Mouse (Mus musculus) ES-CJ7 (cell line): ENCODE data around the gene Bmper.

Experiments
- DNase-seq: peaks from one replicate; pipeline ENCODE4 v3.0.0; 2011; ENCODE audit warnings: low read depth, low spot score

Bmper gene

GRCm38 (mm10) chr9:23432631-23433030, 209.8 kb downstream of the Bmper start:
- DNase-seq = no peak

- DNase-seq = no peak
Measured at GRCm38 (mm10) chr9:23433238-23433637, 210.4 kb downstream of the Bmper start.

DNA sequence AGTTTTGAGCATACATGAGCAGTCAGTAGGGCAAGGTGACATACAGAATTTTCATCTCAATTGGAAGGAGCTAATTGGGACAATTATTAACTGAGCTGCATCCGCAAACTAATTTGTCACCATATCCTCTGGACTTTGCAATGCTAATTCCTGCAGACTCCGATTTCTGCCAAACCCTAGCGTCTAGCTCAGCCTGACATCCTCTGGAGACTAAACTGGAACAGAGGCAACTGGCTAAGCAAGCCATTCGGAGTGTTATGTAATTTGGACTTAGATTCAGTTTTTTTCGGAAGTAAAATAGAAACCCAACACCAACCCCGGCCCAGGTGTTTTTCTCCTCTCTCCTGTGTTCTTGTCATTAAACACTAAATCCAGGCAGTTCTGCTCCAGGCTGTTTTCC, 213.9 kb downstream of the Bmper start:
- DNase-seq = no peak

DNA sequence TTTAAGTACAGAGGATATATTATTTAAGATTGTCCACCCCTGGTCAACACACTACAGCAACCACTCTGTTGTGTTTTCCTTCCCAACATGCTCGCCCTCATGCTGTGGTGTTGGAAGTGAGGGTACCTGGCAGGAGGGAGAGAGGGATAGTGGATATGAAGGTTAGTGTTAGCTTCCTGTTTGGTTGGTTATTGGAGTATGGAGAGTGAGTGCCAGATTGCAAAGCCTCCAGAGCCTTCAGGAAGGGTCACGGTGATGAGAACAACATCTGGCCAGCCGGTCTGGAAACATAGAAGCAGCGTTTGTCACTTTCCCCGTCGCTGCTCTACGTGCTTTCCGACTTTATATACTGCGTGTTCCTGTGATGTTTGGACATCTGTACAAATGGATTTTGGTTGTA, 215.8 kb downstream of the Bmper start:
- DNase-seq = no peak

GRCm38 (mm10) chr9:23442168-23442567, 219.3 kb downstream of the Bmper start:
- no peak for DNase-seq

DNA sequence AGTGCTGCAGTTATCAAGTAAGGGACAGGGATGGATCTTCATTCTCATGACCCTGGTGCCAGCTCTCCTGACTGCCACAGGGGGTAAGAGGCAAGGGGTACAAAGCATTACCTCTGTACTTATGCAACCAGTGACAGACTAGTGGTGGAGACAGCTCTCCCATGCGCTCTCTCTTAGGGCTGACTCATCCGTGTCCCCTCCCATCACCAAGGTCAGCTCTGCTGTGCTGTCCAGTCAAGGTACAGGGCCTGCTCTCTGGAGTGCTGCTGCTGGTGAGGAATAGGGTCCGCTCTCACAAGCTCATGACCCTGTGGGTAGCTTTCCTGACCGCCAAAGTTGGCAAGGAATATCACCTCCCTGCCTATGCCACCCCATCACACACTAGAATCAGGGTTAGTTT, 222.1 kb downstream of the Bmper start:
- DNase-seq = no peak

DNA sequence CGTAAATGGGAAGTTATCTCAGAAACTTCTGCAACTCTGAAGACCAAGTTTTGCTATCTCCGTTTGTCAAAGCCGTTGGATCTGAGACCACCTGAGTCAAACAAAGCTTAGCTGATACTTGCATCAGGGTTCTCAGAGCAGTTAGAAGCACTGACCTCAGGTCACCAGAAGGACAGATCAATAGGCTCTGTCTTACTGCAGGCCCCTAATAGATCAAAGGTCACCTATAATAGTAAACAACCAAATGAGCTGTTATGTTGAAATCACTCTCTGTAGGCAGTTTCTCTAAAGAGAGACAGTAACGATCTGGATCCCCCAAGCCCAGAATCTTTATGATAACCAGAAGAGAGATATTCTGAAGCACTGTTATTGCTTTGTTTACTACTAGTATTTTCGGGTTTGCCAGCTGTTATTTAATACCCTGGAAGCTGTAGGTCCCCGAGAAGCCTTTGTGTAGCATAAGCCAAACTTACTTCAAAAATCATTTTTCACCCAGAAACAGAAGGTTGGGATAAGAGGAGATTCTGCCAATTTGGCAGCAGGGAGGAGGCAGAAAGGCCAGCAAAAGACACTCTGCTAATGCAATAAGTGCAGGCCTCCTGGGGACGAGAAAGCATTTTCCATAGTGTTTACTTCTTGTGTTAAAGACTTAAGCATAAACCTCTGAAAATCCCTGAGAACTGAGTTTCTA, 224.5 kb downstream of the Bmper start:
- DNase-seq = no peak

GRCm38 (mm10) chr9:23453309-23453708, 230.4 kb downstream of the Bmper start:
- no peak for DNase-seq

DNA sequence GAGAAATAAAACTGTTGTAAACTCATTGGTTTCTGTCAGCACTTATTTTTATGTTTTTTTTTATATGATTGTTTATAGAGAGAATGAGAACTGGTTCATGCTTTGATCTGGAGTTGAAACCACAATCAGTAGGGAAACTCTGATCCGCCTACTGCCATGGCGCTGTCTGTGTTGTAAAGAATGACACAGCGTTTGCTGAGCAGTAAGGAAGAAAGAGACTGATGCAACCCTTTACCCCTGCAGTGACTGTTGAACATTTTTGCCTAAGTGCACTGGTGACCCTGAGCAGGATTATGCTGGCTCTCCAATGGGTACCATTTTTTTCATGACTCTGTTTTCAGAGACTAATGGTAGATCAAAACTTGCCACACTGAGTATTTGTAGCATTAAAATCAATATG, 234.3 kb downstream of the Bmper start:
- no peak for DNase-seq

- DNase-seq = no peak
Measured at GRCm38 (mm10) chr9:23460721-23461120, 237.8 kb downstream of the Bmper start.

DNA sequence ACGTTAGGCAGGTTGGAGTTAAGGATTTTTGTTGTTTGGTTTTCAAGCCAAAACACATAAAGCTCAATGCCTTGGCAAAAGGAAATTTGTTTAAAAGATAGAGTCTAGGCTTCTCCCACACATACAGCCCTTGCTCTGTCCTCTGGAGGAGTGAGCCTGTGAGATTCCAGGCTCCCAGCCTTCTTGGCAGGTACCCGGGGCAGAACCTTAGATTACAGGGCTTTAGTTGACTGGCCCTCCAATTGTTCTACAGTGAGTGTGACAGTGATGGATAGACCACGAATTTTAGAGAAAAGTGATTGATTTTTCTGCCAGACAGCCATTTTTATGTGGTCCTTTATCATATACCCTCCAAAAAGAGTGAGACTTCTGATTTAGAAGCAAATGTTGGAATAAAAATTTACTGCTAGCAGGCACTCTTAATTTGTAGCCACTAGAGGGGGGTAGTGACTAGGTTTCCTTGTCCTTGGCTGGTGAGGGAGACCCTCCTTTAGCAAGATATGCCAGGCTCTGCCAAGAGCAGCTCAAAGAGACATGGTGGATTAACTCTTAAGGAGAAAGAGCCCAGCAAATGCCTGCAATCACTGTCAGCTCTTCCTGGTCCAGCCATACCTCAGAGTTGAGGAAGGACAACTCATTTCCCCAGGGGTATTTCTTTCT, 240.2 kb downstream of the Bmper start:
- DNase-seq = peak; percentile 25

DNA sequence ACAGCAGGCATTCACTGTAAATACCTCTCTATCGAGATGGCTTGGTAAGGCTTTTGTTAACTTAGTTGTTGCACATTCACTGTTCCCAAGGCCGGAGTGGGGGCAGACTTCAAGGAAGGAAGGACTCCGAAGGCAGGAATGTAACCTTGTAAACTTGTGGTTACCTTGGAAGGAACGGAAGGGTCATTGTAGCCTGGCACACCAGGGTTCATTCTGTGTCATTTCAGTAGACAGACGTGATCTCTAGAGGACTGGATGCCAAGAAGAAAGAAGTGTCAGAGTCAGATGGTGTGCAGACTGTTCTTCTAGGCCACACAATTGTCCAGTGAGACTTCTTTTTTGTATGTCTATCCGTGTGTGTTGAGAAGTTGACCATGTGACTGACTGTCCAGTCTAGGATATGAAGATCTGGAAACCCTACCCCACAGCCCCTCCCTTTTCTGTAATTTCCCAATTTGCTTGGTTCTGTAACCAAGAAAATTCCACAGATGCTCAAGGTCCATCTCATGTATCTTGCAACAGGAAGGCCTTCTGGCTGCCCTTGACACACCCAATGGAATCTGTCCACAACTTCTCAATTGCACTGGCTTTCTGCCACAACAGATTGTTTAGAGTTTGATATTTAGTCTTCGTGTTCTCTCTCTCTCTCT, 242.2 kb downstream of the Bmper start:
- no peak for DNase-seq

- no peak for DNase-seq
Measured at GRCm38 (mm10) chr9:23469886-23470285, 247.0 kb downstream of the Bmper start.

DNA sequence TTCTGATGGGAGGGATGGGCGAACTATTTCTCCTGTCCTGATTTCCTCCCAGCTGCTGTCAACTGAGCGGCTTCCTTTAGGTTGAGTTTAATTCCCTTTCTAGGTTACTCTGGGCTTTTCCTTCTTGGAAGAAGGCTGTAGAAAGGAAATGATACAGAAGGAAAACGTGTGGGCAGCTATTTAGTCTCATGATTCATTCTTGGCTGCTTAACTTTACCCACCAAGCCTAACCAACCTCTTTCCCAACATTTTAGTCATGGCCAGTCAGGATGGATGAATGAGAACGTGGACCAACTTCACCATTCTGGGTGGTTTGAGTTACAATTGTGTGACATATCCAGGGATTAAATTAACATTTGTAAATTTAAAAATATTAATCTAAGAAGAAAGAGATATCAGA, 263.0 kb downstream of the Bmper start:
- DNase-seq = no peak

DNA sequence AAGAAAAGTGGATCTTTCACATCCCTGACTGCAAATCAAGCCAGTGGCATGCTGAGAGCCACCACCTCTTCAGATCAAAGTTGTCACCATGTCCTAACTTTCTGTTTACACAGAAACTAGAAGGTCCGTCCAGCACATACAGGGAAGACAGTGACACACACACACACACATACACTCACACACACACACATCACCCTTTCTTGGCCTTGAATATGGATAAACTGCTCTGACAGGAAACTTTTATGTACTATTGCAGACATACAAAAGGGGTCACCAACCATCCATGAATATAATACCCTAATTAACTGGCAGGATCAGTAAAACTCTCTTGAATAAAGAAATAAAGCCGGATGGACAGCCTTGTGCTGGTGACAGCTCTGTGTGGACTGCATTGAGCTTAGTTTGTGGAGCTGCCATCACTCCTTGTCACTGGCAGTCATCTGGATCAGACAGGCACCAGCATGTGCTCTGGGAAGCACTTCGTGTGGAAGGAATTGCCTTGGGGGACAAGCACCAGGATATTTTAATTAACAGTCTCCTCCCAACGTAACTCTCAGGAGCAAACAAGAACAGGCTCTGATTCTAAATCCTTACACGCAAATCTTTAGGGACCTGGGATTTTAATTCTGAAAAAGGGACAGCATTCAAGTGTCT, 264.0 kb downstream of the Bmper start:
- DNase-seq = no peak

GRCm38 (mm10) chr9:23488265-23488664, 265.4 kb downstream of the Bmper start:
- DNase-seq = no peak

DNA sequence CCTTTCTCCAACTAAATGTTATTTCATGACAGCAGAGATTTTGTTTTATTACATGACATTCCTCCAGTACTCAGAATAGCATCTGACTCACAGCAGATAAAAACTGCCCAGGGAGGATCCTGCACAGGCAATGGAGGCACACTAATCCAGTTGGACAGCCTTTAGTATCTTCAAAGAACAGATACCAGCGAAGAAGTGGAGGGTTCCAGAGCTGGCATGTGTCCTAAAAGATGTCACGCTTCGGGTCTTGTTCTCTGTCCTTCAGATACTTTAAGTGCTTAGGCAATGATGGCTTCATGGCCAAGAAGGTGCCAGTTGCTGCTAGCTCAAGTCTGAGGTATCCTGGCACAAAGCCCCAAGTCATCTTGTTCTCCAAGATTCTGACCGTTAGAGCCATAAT, 272.5 kb downstream of the Bmper start:
- DNase-seq = no peak

GRCm38 (mm10) chr9:23497626-23498025, 274.8 kb downstream of the Bmper start:
- DNase-seq = no peak

- DNase-seq = peak; percentile 42
Measured at GRCm38 (mm10) chr9:23533870-23534269, 311.0 kb downstream of the Bmper start.
